Mouse (Mus musculus): ENCODE measurements at regions not wholly inside any gene's neighbourhood (a gene's known extent, or its start where the extent isn't known, plus 50 kb on each side); places are given as distances from the start of the nearest gene placed in this dataset.

DNA sequence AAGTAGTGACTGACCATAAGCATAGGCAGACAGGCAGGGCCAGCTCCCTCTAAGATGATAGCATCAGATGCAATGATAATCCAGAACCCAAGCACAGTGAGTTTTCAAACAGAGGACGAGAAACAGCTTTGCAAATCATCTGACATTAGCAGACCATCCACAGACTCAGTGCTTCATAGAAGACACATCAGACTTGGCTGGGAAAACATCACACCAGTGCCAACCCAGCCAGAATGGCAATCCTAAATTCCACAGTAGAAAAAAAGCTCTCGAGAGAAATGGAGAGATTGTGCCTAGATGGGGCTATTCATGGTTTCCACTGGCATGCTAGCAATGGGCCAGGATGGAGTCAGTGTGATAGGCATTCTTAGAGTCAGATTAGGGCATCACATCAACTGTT lies 319.1 kb downstream of the 9330182O14Rik start:
- no peak overlapping the region for H3K27ac ChIP-seq
- H3K4me3 ChIP-seq: no peak overlapping the region
- H3K9me3 ChIP-seq: no peaks in the 10 kb centered on the region
- no peak for DNase-seq (ENCODE audit: low spot score)
- no peaks in the 10 kb centered on the region for H3K27me3 ChIP-seq (ENCODE audit: insufficient read depth, poor library complexity, severe bottlenecking)
- no peaks in the 10 kb centered on the region for H3K36me3 ChIP-seq
- no peaks in the 10 kb centered on the region for H3K4me1 ChIP-seq
- 73% methylated on average over 2 of the region's 2 CpGs for WGBS

DNA sequence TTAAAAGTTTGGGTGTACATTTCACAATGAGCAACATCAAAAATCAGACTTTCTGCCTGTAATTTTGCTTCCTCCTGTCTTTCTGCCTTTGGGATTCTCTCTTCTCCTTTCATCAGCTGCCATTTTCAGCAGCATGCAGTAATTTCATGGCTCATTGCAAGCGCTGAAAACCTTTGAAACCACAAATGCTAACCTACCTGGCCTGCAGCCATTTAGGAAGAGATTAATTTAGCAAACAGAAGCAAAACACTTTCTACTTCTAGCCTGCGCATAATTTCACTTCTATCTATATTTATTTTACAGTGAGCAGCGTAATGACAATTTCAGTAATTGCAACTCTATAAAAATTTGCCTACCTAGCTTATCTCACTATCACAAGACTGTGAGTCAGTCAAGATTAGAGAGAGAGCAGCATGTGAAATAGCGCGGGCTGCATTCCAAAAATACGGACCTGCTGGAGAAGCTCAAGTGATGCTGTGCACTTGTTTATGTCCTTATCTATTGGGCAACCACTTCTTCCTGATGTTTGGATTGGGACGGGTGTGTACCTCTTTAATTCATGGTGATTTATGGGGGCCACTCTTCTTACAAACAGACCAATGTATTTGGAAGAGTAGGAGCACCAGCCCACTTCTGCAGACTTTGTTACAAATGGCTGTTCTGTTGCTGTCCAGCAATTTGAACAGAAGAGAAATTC lies 341.6 kb downstream of the 9330182O14Rik start:
- H3K36me3 ChIP-seq: no peaks in the 10 kb centered on the region
- DNase-seq (ENCODE audit: low spot score): no peak
- WGBS: 55% methylated on average over 7 of the region's 7 CpGs

DNA sequence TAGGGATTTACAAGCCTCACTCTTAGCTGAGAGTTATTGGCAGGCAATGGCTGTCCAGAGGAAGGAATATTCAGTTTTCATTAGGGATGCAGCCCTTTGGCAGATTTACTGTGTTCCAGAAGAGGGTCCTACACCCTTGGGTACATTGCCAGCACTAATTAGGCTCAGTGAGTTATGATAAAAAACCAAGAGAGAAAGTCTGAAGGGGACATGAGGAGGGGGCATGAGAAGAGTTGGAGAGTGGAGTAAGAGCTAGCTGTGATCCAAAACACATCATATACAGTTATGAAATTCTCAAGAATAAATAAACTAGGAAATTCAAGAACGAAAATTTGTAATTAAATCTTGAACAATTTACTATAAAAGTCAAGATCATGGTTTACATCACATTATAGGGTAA lies 346.2 kb downstream of the 9330182O14Rik start:
- no peaks in the 10 kb centered on the region for H3K36me3 ChIP-seq
- no peaks in the 10 kb centered on the region for H3K4me1 ChIP-seq
- DNase-seq (ENCODE audit: low spot score): no peak
- no peaks in the 10 kb centered on the region for H3K9me3 ChIP-seq
- H3K27me3 ChIP-seq (ENCODE audit: insufficient read depth, poor library complexity, severe bottlenecking): no peaks in the 10 kb centered on the region
- H3K4me3 ChIP-seq: no peak overlapping the region
- H3K27ac ChIP-seq: no peak overlapping the region
- WGBS: 70% methylated on average over 1 of the region's 1 CpGs

More for the DNA sequence above, 341.6 kb downstream of the 9330182O14Rik start:
- Histone ChIP-seq H3K9me3 (no peaks in the 10 kb centered on the region), H3K27ac (no peak overlapping the region), H3K27me3 (ENCODE audit: insufficient read depth, poor library complexity, severe bottlenecking) (no peaks in the 10 kb centered on the region), H3K4me3 (no peak overlapping the region), H3K4me1 (no peaks in the 10 kb centered on the region)

DNA sequence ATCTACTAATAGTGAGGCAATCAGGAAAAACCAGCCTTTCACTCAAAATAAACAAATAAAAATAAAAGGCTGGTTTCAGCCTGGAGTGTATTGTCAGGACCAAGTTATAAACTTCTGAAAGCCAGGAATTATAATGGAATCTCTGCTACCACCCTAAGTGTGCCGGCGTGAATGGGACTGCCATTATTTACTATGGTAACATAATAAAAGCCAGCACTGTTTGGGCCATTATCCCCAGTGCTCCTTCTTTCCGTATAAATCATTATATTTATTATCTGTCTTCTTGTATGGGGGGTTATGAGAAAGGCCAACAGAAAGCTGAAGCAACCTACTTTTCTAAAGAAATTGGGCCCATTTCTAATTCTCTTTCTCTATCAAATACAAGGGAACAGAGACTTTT lies 347.1 kb downstream of the 9330182O14Rik start:
- 83% methylated on average over 3 of the region's 3 CpGs for WGBS
- Histone ChIP-seq H3K9me3 (no peaks in the 10 kb centered on the region), H3K27me3 (ENCODE audit: insufficient read depth, poor library complexity, severe bottlenecking) (no peaks in the 10 kb centered on the region), H3K36me3 (no peaks in the 10 kb centered on the region), H3K4me3 (no peak overlapping the region), H3K4me1 (no peaks in the 10 kb centered on the region), H3K27ac (no peak overlapping the region)
- DNase-seq (ENCODE audit: low spot score): no peak

DNA sequence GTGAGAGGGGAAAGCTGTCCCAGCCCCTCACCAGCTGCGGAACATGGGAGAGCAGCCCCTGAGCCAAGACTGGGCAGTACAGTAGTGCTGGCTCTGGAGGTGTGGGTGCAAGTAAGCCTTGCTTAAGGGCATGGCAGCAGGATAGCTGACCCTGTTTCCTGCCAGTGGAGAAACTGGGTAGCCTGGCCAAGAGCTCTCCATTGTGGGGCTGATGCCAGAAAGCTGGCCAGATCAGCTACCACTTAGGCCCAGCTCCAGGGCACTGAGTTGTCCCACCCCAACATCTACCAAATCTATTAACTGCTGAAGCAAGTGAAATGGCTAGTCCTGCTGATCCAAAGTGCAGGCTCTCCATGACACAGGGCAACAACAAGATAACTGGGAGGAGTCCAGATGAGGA lies 351.8 kb downstream of the 9330182O14Rik start:
- Histone ChIP-seq H3K9me3 (no peaks in the 10 kb centered on the region), H3K4me1 (no peaks in the 10 kb centered on the region), H3K27me3 (ENCODE audit: insufficient read depth, poor library complexity, severe bottlenecking) (no peaks in the 10 kb centered on the region), H3K36me3 (no peaks in the 10 kb centered on the region), H3K27ac (no peak overlapping the region), H3K4me3 (no peak overlapping the region)
- no peak for DNase-seq (ENCODE audit: low spot score)
- WGBS: 88% methylated on average over 1 of the region's 1 CpGs

DNA sequence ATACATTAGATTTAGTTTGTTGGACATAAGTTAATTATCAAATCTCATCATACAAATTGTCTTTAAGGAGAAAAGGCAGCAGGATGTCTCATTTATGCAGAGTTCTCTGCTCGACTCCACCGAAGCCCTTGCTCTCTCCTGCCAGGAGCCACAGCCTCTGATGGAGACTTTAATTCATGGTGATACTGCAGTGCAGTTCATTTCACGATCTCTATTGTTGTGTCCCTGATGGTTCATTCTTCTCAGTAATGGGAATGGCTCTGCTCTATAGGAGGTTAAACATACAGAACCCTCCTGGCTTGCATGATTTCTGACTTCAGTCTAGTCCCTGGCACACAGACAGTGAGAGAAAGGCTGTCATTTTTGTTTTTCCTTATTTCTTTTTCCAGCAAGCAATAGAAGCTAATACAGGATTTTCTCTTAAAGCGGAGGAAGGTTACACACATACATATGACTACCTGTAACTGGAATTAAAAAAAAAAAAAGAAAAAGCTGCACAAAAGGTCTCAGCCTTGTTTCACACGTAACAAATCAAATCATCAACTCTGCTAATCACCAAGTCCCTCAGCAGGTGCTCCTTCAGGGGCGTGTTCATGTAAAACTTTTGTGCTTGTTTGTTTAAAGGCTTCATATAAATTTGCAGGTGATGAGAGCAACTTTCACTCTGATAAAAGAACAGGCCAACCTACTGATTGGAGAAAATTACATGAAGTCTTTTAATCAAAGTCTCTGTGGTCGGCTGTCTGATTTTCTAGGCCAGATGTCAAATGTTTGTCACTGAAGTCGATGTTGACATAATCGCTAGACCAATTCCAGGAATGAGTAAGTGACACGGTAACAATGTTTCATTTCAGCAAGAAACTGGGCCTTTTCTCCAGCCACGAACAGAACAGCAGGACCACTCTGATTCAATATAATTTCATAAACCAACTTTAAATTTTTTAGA lies 367.3 kb downstream of the 9330182O14Rik start:
- H3K4me3 ChIP-seq: no peak overlapping the region
- no peak for DNase-seq (ENCODE audit: low spot score)
- H3K4me1 ChIP-seq: no peaks in the 10 kb centered on the region
- 71% methylated on average over 11 of the region's 11 CpGs for WGBS
- no peaks in the 10 kb centered on the region for H3K36me3 ChIP-seq
- no peak overlapping the region for H3K27ac ChIP-seq
- H3K9me3 ChIP-seq: no peaks in the 10 kb centered on the region
- no peaks in the 10 kb centered on the region for H3K27me3 ChIP-seq (ENCODE audit: insufficient read depth, poor library complexity, severe bottlenecking)

DNA sequence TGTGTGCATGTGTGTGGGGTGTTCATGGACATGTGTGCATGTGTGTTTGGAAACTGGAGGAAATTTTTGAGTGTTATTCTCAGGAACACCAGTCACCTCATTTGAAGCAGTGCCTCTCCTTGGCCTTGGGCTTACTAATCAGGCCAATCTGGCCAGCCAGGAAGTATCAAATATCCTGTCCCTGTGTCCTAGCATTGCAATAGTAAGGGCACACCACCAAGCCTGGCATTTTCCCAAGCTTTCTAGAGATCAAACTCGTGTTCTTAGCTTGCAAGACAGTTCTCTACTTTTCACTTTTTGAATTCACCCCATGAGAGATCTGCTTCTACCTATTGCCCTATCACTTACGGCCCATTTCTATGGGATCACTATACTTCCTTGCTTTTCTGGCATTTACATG lies 376.7 kb downstream of the 9330182O14Rik start:
- no peak for DNase-seq (ENCODE audit: low spot score)
- H3K9me3 ChIP-seq: no peaks in the 10 kb centered on the region
- H3K27me3 ChIP-seq (ENCODE audit: insufficient read depth, poor library complexity, severe bottlenecking): no peaks in the 10 kb centered on the region
- H3K4me1 ChIP-seq: no peaks in the 10 kb centered on the region
- H3K36me3 ChIP-seq: no peaks in the 10 kb centered on the region
- H3K27ac ChIP-seq: no peak overlapping the region
- H3K4me3 ChIP-seq: no peak overlapping the region
- 69% methylated on average over 2 of the region's 2 CpGs for WGBS

DNA sequence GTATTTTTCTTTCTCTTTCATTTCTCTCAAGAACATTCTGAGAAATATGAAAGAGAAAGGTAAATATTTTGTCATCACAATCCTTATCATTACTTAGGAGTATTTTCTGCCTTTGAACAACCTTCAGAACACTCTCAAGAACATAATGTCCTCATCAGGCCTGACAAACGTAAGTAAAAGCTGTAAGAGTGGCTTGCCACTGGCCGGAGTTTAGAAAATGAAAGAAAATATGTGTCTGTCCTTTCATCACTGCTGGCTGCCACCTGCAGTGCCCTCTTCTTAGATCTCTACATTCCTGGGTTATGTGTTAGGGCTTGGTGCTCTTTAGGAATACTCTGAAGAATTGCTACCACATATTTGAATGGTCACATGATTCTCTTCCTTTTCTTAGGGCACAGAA lies 390.2 kb downstream of the 9330182O14Rik start:
- no peaks in the 10 kb centered on the region for H3K4me1 ChIP-seq
- no peak for DNase-seq (ENCODE audit: low spot score)
- no peak overlapping the region for H3K4me3 ChIP-seq
- no peaks in the 10 kb centered on the region for H3K9me3 ChIP-seq
- H3K27ac ChIP-seq: no peak overlapping the region
- WGBS: 71% methylated on average over 2 of the region's 2 CpGs
- H3K36me3 ChIP-seq: no peaks in the 10 kb centered on the region
- no peaks in the 10 kb centered on the region for H3K27me3 ChIP-seq (ENCODE audit: insufficient read depth, poor library complexity, severe bottlenecking)

DNA sequence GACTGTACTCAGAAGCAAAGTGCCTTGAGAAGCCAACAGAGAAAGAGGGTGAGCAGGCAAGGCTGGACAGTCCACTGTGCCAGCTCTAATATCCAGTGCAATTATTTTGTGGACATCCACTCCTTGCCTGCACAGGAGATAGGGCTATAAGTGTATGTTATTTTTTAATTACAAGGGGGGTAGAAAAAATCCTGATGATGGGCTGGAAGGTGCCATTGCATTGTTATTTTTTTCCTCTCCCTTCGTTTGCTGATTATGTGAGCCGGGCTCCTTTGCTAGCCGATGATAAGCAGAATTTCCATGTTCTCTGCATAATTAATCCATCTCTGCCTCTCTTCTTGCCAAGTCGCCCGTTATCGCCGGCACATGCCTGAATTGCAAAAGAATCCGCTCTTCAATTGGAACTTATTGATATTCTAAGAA lies 399.3 kb downstream of the 9330182O14Rik start:
- no peaks in the 10 kb centered on the region for H3K4me1 ChIP-seq
- H3K9me3 ChIP-seq: no peaks in the 10 kb centered on the region
- WGBS: 77% methylated on average over 8 of the region's 8 CpGs
- DNase-seq (ENCODE audit: low spot score): no peak
- H3K27ac ChIP-seq: no peak overlapping the region
- H3K4me3 ChIP-seq: no peak overlapping the region
- H3K36me3 ChIP-seq: no peaks in the 10 kb centered on the region
- H3K27me3 ChIP-seq (ENCODE audit: insufficient read depth, poor library complexity, severe bottlenecking): no peaks in the 10 kb centered on the region

DNA sequence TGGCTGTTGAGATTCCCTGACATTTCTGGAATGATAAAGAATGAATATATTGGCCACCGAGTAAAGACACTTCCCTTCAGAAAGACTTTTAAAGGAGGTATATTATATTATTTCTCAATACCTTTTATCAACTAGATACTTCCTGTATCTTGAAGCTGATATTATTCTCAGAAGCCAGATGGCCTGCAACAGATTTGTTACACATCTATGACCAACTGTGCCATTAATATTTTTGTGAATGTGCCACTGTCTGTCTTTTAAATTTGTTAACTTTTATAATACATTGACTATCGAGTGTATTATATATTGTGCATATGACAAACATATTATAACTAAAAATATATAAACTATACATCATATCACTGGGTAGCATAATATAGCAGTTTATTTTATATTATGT lies 427.5 kb downstream of the 9330182O14Rik start:
- no peak overlapping the region for H3K4me3 ChIP-seq
- H3K36me3 ChIP-seq: no peaks in the 10 kb centered on the region
- peaks cover 5% of the 10 kb centered on the region; the same call in 1 of the 2 replicates for H3K4me1 ChIP-seq
- no peak for DNase-seq (ENCODE audit: low spot score)
- no peaks in the 10 kb centered on the region for H3K27me3 ChIP-seq (ENCODE audit: insufficient read depth, poor library complexity, severe bottlenecking)
- no peaks in the 10 kb centered on the region for H3K9me3 ChIP-seq
- 85% methylated on average over 2 of the region's 2 CpGs for WGBS
- H3K27ac ChIP-seq: no peak overlapping the region

DNA sequence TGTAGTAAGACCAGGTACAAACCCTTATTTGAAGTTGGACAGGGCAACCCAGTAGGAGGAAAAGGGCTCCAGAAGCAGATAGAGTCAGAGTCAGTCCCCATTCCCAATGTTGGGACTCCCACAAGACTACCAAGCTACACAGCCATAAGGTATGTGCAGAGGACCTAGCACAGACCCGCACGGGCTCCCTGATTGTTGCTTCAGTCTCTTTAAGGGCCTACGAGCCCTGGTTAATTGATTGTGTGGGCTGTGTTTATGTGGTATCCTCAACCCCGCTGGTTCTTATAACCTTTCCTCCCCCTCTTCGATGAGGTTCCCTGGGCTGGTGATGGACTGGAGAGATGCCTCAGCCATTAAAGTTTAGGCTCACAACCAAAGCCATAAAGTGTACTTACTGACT lies 431.6 kb downstream of the 9330182O14Rik start:
- Histone ChIP-seq H3K36me3 (no peaks in the 10 kb centered on the region), H3K4me3 (no peak overlapping the region), H3K4me1 (peaks cover 5% of the 10 kb centered on the region; the same call in 1 of the 2 replicates), H3K27me3 (ENCODE audit: insufficient read depth, poor library complexity, severe bottlenecking) (no peaks in the 10 kb centered on the region), H3K9me3 (no peaks in the 10 kb centered on the region), H3K27ac (no peak overlapping the region)
- DNase-seq (ENCODE audit: low spot score): no peak
- WGBS: 69% methylated on average over 5 of the region's 5 CpGs

DNA sequence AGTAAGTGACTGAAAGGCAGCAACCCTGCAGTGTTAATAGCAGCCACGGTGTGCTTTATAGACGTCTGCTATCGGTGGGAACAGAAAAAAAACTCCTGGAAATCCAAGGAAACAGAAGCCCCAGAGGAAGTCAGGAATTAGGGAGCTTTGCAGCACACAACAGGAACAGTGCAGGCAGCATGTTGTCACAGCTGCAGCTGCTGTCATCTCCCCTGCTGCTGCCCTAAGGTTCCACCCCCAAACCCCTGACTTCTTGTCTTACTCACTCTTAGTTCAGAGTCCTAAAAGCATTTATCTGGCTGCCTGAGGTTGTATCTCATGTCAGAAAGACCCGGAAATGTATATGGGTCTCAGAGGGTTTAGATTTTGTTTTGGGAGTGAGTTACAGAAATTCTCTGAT lies 432.3 kb downstream of the 9330182O14Rik start:
- H3K27ac ChIP-seq: no peak overlapping the region
- DNase-seq (ENCODE audit: low spot score): no peak

DNA sequence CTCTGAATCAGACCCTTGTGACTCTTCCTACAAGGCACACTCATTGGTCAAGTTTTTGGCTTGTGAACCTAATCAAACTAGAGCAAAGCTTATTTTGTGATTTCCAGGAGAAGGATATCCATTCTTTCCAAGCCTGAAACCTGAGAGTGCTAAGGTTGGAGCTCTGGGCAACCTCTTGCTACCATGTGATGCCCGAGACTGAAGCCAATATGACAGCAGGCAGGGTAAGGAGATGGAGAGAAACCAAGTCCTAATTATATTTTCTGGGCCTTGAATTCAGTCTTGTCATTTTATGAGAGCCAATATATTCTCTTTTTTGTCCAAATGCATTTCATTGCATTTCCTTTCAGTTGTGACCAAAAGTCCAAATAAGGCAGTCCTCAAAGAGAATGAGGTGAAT lies 434.5 kb downstream of the 9330182O14Rik start:
- WGBS: 88% methylated on average over 1 of the region's 1 CpGs
- no peak for DNase-seq (ENCODE audit: low spot score)
- H3K36me3 ChIP-seq: no peaks in the 10 kb centered on the region
- no peak overlapping the region for H3K27ac ChIP-seq
- H3K4me3 ChIP-seq: no peak overlapping the region
- no peaks in the 10 kb centered on the region for H3K27me3 ChIP-seq (ENCODE audit: insufficient read depth, poor library complexity, severe bottlenecking)
- peaks cover 5% of the 10 kb centered on the region; the same call in 1 of the 2 replicates for H3K4me1 ChIP-seq
- H3K9me3 ChIP-seq: no peaks in the 10 kb centered on the region

More for the DNA sequence above, 432.3 kb downstream of the 9330182O14Rik start:
- H3K9me3 ChIP-seq: no peaks in the 10 kb centered on the region
- peaks cover 5% of the 10 kb centered on the region; the same call in 1 of the 2 replicates for H3K4me1 ChIP-seq
- H3K36me3 ChIP-seq: no peaks in the 10 kb centered on the region
- 10% methylated on average over 4 of the region's 4 CpGs for WGBS
- no peaks in the 10 kb centered on the region for H3K27me3 ChIP-seq (ENCODE audit: insufficient read depth, poor library complexity, severe bottlenecking)
- H3K4me3 ChIP-seq: no peak overlapping the region
